Mouse (Mus musculus) CH12.LX (cell line): Measurements from ENCODE around the gene Smim6. TPM values are rescaled to one million over a fixed set of nuclear protein-coding genes. Genes with fewer than 3 reads are reported as not detected.
A peak's percentile ranks its signal among the peaks of the same experiment; 100 is the strongest.

ENCODE experiments used
- DNase-seq: peaks from one replicate; pipeline ENCODE4 v3.0.0-alpha.2; 2013; ENCODE audit errors: extremely low read depth
- H3K27ac ChIP-seq: 2 replicates; pipeline ENCODE4 v1.5.1; 2012; ENCODE audit warnings: low read depth, mild to moderate bottlenecking, control low read depth, moderate library complexity; ENCODE audit not compliant: insufficient read depth
- H3K27me3 ChIP-seq: replicated peaks from 2 replicates; pipeline ENCODE3; 2012; ENCODE audit warnings: inconsistent platforms
- H3K36me3 ChIP-seq, 2 experiments: replicated peaks in 1 of 2; 2 replicates each; pipeline versions ENCODE3 to v1.6.1; 2012; ENCODE audit warnings: inconsistent platforms in 1 of 2, low read length in 1 of 2, mild to moderate bottlenecking in 1 of 2, mixed read lengths in 1 of 2, moderate library complexity in 1 of 2; ENCODE audit not compliant: control insufficient read depth in 1 of 2, insufficient read depth in 1 of 2
- H3K4me1 ChIP-seq, 2 experiments: 2 replicates each; pipeline ENCODE4 v1.6.1; 2012; ENCODE audit warnings: inconsistent platforms in 1 of 2, moderate library complexity in 1 of 2; ENCODE audit not compliant: insufficient read depth in 2 of 2, control insufficient read depth in 1 of 2
- H3K4me2 ChIP-seq: 2 replicates; pipeline ENCODE4 v1.6.1; 2012; ENCODE audit warnings: low read depth, mild to moderate bottlenecking, control low read depth; ENCODE audit not compliant: poor library complexity, insufficient read depth, severe bottlenecking
- H3K4me3 ChIP-seq, 3 experiments: fragments of 150-350 bp in 1 of 3; sonication (generic) in 1 of 3; replicated peaks in 1 of 3; 2 replicates each; pipeline versions ENCODE3 to v1.5.1; 2011 to 2012; ENCODE audit warnings: low read depth in 2 of 3, low read length in 2 of 3, mild to moderate bottlenecking in 2 of 3, moderate library complexity in 2 of 3, control low read depth in 1 of 3, improper control_type of control experiment in 1 of 3, inconsistent platforms in 1 of 3, mixed read lengths in 1 of 3; ENCODE audit not compliant: poor library complexity in 1 of 3
- H3K79me2 ChIP-seq: replicated peaks from 2 replicates; pipeline ENCODE4 v1.6.1; 2012; ENCODE audit warnings: mild to moderate bottlenecking, moderate library complexity; ENCODE audit not compliant: control insufficient read depth, poor library complexity, insufficient read depth, severe bottlenecking; ENCODE audit errors: extremely low read depth
- H3K9ac ChIP-seq: 2 replicates; pipeline ENCODE4 v1.6.1; 2012; ENCODE audit warnings: low read depth, mild to moderate bottlenecking, control low read depth, moderate library complexity; ENCODE audit not compliant: insufficient read depth
- H3K9me3 ChIP-seq: replicated peaks from 2 replicates; pipeline ENCODE3; 2012; ENCODE audit warnings: low read length, inconsistent platforms, mixed read lengths
- CHD2 ChIP-seq: IDR thresholded peaks from 2 replicates; pipeline ENCODE4 v1.6.1; 2011; ENCODE audit warnings: low read length, improper control_type of control experiment
- CTCF ChIP-seq, 2 experiments: IDR thresholded peaks in 1 of 2; conservative IDR thresholded peaks in 1 of 2; 2 replicates each; pipeline ENCODE4 v1.5.1; 2011 to 2012; ENCODE audit warnings: low read depth in 2 of 2, low read length in 2 of 2, improper control_type of control experiment in 1 of 2, inconsistent platforms in 1 of 2, mild to moderate bottlenecking in 1 of 2, moderate library complexity in 1 of 2
- E2F4 ChIP-seq: IDR thresholded peaks from 2 replicates; pipeline ENCODE4 v1.6.1; 2011; ENCODE audit warnings: low read depth, low read length, improper control_type of control experiment; ENCODE audit not compliant: insufficient replicate concordance
- ELF1 ChIP-seq: IDR thresholded peaks from 2 replicates; pipeline ENCODE4 v1.6.1; 2014; ENCODE audit warnings: low read depth, mild to moderate bottlenecking, inconsistent platforms, low read length, improper control_type of control experiment
- EP300 ChIP-seq: IDR thresholded peaks from 2 replicates; pipeline ENCODE4 v1.6.1; 2011; ENCODE audit warnings: low read length, improper control_type of control experiment
- ETS1 ChIP-seq: conservative IDR thresholded peaks from 2 replicates; pipeline ENCODE4 v1.6.1; 2012; ENCODE audit warnings: low read depth, mild to moderate bottlenecking, inconsistent platforms, low read length, improper control_type of control experiment, moderate library complexity
- HCFC1 ChIP-seq: IDR thresholded peaks from 2 replicates; pipeline ENCODE4 v1.6.1; 2012; ENCODE audit warnings: low read depth, mild to moderate bottlenecking, inconsistent platforms, low read length, improper control_type of control experiment
- IRF4 ChIP-seq: IDR thresholded peaks from 2 replicates; pipeline ENCODE4 v1.6.1; 2014; ENCODE audit warnings: low read depth, mild to moderate bottlenecking, inconsistent platforms, low read length, improper control_type of control experiment
- KAT2A ChIP-seq: IDR thresholded peaks from 2 replicates; pipeline ENCODE4 v1.6.1; 2012; ENCODE audit warnings: low read length, improper control_type of control experiment, inconsistent platforms; ENCODE audit not compliant: insufficient replicate concordance
- MAFK ChIP-seq: IDR thresholded peaks from 2 replicates; pipeline ENCODE4 v1.6.1; 2011; ENCODE audit warnings: low read length, improper control_type of control experiment; ENCODE audit not compliant: insufficient replicate concordance
- MAX ChIP-seq: IDR thresholded peaks from 2 replicates; pipeline ENCODE4 v1.6.1; 2011; ENCODE audit warnings: low read length, improper control_type of control experiment
- MAZ ChIP-seq: IDR thresholded peaks from 2 replicates; pipeline ENCODE4 v1.6.1; 2012; ENCODE audit warnings: low read depth, mild to moderate bottlenecking, inconsistent platforms, low read length, improper control_type of control experiment, moderate library complexity
- MXI1 ChIP-seq: IDR thresholded peaks from 2 replicates; pipeline ENCODE4 v1.6.1; 2011; ENCODE audit warnings: mild to moderate bottlenecking, low read depth, low read length, improper control_type of control experiment
- RAD21 ChIP-seq: IDR thresholded peaks from 2 replicates; pipeline ENCODE4 v1.6.1; 2011; ENCODE audit warnings: low read depth, mild to moderate bottlenecking, low read length, improper control_type of control experiment, moderate library complexity
- RCOR1 ChIP-seq: conservative IDR thresholded peaks from 2 replicates; pipeline ENCODE4 v1.6.1; 2012; ENCODE audit warnings: low read depth, mild to moderate bottlenecking, inconsistent platforms, low read length, improper control_type of control experiment
- TBP ChIP-seq: conservative IDR thresholded peaks from 2 replicates; pipeline ENCODE4 v1.6.1; 2011; ENCODE audit warnings: low read depth, low read length, improper control_type of control experiment
- USF2 ChIP-seq: conservative IDR thresholded peaks from 2 replicates; pipeline ENCODE4 v1.6.1; 2011; ENCODE audit warnings: low read depth, low read length, improper control_type of control experiment
- ZMIZ1 ChIP-seq: IDR thresholded peaks from 2 replicates; pipeline ENCODE4 v1.6.1; 2012; ENCODE audit warnings: low read depth, mild to moderate bottlenecking, inconsistent platforms, low read length, improper control_type of control experiment
- ZNF384 ChIP-seq: IDR thresholded peaks from 2 replicates; pipeline ENCODE4 v1.6.1; 2012; ENCODE audit warnings: low read depth, low read length, improper control_type of control experiment, inconsistent platforms
- dilution Hi-C: fragments of 300-500 bp; cut with MboI; formaldehyde crosslinking; loops from 2 replicates; pipeline ENCODE4 v1.14.3; 2020; ENCODE audit warnings: low sequenced_read_pairs; ENCODE audit not compliant: extremely low pct_unique_long_range_greater_than_20kb, extremely low pct_ligation_motif_present
- in situ Hi-C: fragments of 300-500 bp; cut with MboI; formaldehyde crosslinking; loops from 3 replicates; pipeline ENCODE4 v1.14.3; 2019; ENCODE audit warnings: low sequenced_read_pairs, low pct_ligation_motif_present, low pct_unique_long_range_greater_than_20kb, mixed read lengths
- polyA plus RNA-seq: library from polyadenylated mRNA; unstranded; fragments of >175 nt; gene quantifications from 2 replicates; pipeline ENCODE4 v1.2.1, GENCODE M21; 2012; ENCODE audit warnings: low read depth; ENCODE audit not compliant: insufficient read length
- total RNA-seq, 2 experiments: library from RNA; depleted of rRNA; stranded (reverse); fragments of 300-350 nt in 1 of 2; fragments of >200 nt in 1 of 2; gene quantifications; 2 replicates each; pipeline ENCODE4 v1.2.3; 2012 to 2014

Smim6 gene
- total and polyA plus RNA-seq, 3 experiments: 0.21 to 0.56 TPM; not detected in 1

DNA sequence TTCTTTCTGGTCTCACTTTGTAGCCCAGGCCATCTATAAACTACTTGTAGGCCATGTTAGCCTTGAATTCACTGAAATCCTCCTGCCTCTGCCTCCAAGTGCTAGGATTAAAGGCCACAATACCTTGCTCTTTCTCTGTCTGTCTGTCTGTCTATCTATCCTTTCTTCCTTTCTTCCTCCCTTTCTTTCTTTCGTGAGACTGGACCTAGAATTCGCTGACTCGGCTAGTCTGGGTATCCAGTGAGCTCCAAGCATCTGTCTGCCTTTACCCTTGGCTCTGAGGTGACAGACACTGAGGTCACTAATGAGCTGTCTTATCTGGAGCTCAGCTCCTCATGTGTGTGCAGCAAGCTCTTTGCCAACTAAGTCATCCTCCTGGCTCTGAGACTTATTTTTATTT is 35.9 kb upstream of the Smim6 start:
- H3K79me2 ChIP-seq: no peaks in the 10 kb centered on the region
- TF ChIP-seq ZMIZ1 (no peak), MAFK (peak; percentile 85), USF2 (no peak)
- DNase-seq: no peak
- no peaks in the 10 kb centered on the region for H3K36me3 ChIP-seq
- no peak overlapping the region for H3K9ac ChIP-seq
- no peak overlapping the region for H3K27ac ChIP-seq
- no peaks in the 10 kb centered on the region for H3K9me3 ChIP-seq
- no peak overlapping the region for H3K4me3 ChIP-seq
- in situ Hi-C loops: no loop called here
- H3K27me3 ChIP-seq: peaks cover 5% of the 10 kb centered on the region
- H3K4me2 ChIP-seq: no peak overlapping the region
- dilution Hi-C loops: no loop called here
- peaks cover 5 to 20% of the 10 kb centered on the region in 2 experiments; a peak in 3 of 4 replicates for H3K4me1 ChIP-seq

DNA sequence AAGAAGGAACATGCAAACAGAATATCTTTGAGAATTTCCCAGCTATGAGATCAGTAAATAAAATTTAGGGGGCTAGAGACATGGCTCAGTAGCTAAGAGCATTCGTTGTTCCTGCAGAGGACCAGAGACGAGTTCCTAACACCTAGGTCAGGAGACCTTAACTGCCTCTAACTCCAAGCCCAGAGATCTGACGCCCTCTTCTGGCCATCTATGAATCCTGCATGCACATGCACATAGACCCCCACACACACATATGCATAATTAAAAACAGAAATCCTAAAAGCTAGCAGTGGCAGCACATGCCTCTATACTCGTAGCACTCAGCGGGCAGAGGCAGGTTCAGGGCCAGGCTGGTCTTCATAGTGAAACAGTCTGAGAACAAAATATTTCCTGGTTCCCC is 35.4 kb upstream of the Smim6 start:
- H3K27me3 ChIP-seq: peaks cover 2% of the 10 kb centered on the region
- H3K79me2 ChIP-seq: no peaks in the 10 kb centered on the region
- in situ Hi-C loops (no loop called here), dilution Hi-C loops (no loop called here)
- H3K27ac ChIP-seq: no peak overlapping the region
- no peaks in the 10 kb centered on the region for H3K9me3 ChIP-seq
- H3K4me3 ChIP-seq: no peak overlapping the region
- no peak for DNase-seq
- H3K36me3 ChIP-seq: no peaks in the 10 kb centered on the region
- H3K9ac ChIP-seq: no peak overlapping the region
- H3K4me1 ChIP-seq: peaks cover 5 to 20% of the 10 kb centered on the region in 2 experiments; a peak in 3 of 4 replicates
- H3K4me2 ChIP-seq: no peak overlapping the region
- TF ChIP-seq HCFC1 (no peak), EP300 (no peak), RCOR1 (no peak), CTCF (conservative IDR thresholded peaks at IDR 0.05 in 1 of 2, IDR thresholded peaks at IDR 0.05 in 1 of 2; ENCODE audit: low read depth in 2 of 2, low read length in 2 of 2) (peak; percentile 11 to 42; a peak in 2 of 4 replicates), ZNF384 (no peak), RAD21 (no peak), KAT2A (no peak)
- TF ChIP-seq, all 38 proteins: peak for 1

- Histone ChIP-seq H3K79me2 (no peaks in the 10 kb centered on the region), H3K4me2 (no peak overlapping the region), H3K27me3 (peaks cover 4% of the 10 kb centered on the region), H3K4me1 (peaks cover 5 to 20% of the 10 kb centered on the region in 2 experiments; a peak in 3 of 4 replicates), H3K9ac (no peak overlapping the region), H3K27ac (no peak overlapping the region), H3K36me3 (no peaks in the 10 kb centered on the region), H3K9me3 (no peaks in the 10 kb centered on the region), H3K4me3 (no peak overlapping the region)
- TF ChIP-seq IRF4 (no peak), ETS1 (no peak), E2F4 (no peak), MAZ (no peak), TBP (no peak), RAD21 (no peak), ELF1 (no peak), MXI1 (no peak), CHD2 (no peak), MAX (no peak)
- in situ Hi-C loops: no loop called here
- no peak for DNase-seq
- dilution Hi-C loops: no loop called here
Measured at GRCm38 (mm10) chr11:115877174-115877755, 34.6 kb upstream of the Smim6 start.
